Mouse (Mus musculus) hindbrain, embryonic 13.5 days (tissue): ENCODE data around the gene Fmo3. TPM values are rescaled to one million over a fixed set of nuclear protein-coding genes. Genes with fewer than 3 reads are reported as not detected.

Source experiments
- ATAC-seq: fragments of 200-750 bp; cut with Nextera tagmentation; 2 replicates; pipeline ENCODE4 v1.8.0; 2017; ENCODE audit warnings: moderate TSS enrichment; ENCODE audit not compliant: low FRiP score
- H3K27ac ChIP-seq: fragments of 300-500 bp; sonication (generic); 2 replicates; pipeline ENCODE4 v1.5.1; 2015; ENCODE audit warnings: inconsistent platforms, mild to moderate bottlenecking, moderate library complexity
- H3K27me3 ChIP-seq: fragments of 300-500 bp; sonication (generic); 2 replicates; pipeline ENCODE4 v1.6.1; 2015; ENCODE audit warnings: mild to moderate bottlenecking, inconsistent platforms
- H3K36me3 ChIP-seq: fragments of 300-500 bp; sonication (generic); 2 replicates; pipeline ENCODE4 v1.6.1; 2015; ENCODE audit warnings: mild to moderate bottlenecking, inconsistent platforms
- H3K4me1 ChIP-seq: fragments of 300-500 bp; sonication (generic); replicated peaks from 2 replicates; pipeline ENCODE4 v1.6.1; 2015; ENCODE audit warnings: inconsistent platforms
- H3K4me2 ChIP-seq: fragments of 300-500 bp; sonication (generic); 2 replicates; pipeline ENCODE4 v1.6.1; 2015; ENCODE audit warnings: inconsistent platforms, mild to moderate bottlenecking, moderate library complexity
- H3K4me3 ChIP-seq: fragments of 300-500 bp; sonication (generic); 2 replicates; pipeline ENCODE4 v1.5.1; 2015; ENCODE audit warnings: mild to moderate bottlenecking, inconsistent platforms
- H3K9ac ChIP-seq: fragments of 300-500 bp; sonication (generic); 2 replicates; pipeline ENCODE4 v1.6.1; 2015; ENCODE audit warnings: mild to moderate bottlenecking, inconsistent platforms
- H3K9me3 ChIP-seq: fragments of 300-500 bp; sonication (generic); 2 replicates; pipeline ENCODE4 v1.6.1; 2016; ENCODE audit warnings: inconsistent platforms
- WGBS: fragments of 180-500 bp; shearing (Covaris S2); methylation state at CpG from one replicate; pipeline ENCODE4 v1.1.7; 2015; 5-methylcytosine and 5-hydroxymethylcytosine counted together
- polyA plus RNA-seq: library from polyadenylated mRNA; unstranded; fragments of >200 nt; fragmentation: Nextera tagmentation; extraction: Ambion mirVana; gene quantifications from 2 replicates; pipeline ENCODE4 v1.2.1, GENCODE M21; 2015

Fmo3 gene
- polyA plus RNA-seq, 1 experiment from 2014 or later: not detected

- ATAC-seq: no peak
- H3K4me3 ChIP-seq: no peak overlapping the region
- H3K9ac ChIP-seq: no peak overlapping the region
- H3K27me3 ChIP-seq: no peaks in the 10 kb centered on the region
- H3K4me1 ChIP-seq: no peaks in the 10 kb centered on the region
- no peak overlapping the region for H3K27ac ChIP-seq
- H3K9me3 ChIP-seq: no peaks in the 10 kb centered on the region
- no peak overlapping the region for H3K4me2 ChIP-seq
- no peaks in the 10 kb centered on the region for H3K36me3 ChIP-seq
- 79% methylated on average over 8 of the region's 8 CpGs for WGBS
These were observed 67.7 kb downstream of the Fmo3 start for GRCm38 (mm10) chr1:162916661-162917060.

GRCm38 (mm10) chr1:162914932-162915556, 69.3 kb downstream of the Fmo3 start:
- no peak overlapping the region for H3K27ac ChIP-seq
- H3K9ac ChIP-seq: no peak overlapping the region
- no peak overlapping the region for H3K4me3 ChIP-seq
- WGBS: 92% methylated on average over 4 of the region's 4 CpGs
- H3K27me3 ChIP-seq: no peaks in the 10 kb centered on the region
- ATAC-seq: no peak
- no peaks in the 10 kb centered on the region for H3K4me1 ChIP-seq
- H3K4me2 ChIP-seq: no peak overlapping the region
- H3K9me3 ChIP-seq: no peaks in the 10 kb centered on the region
- H3K36me3 ChIP-seq: no peaks in the 10 kb centered on the region

GRCm38 (mm10) chr1:162912085-162912484, 72.2 kb downstream of the Fmo3 start:
- no peak overlapping the region for H3K9ac ChIP-seq
- no peaks in the 10 kb centered on the region for H3K4me1 ChIP-seq
- no peak overlapping the region for H3K4me3 ChIP-seq
- no peaks in the 10 kb centered on the region for H3K36me3 ChIP-seq
- no peak for ATAC-seq
- no peak overlapping the region for H3K4me2 ChIP-seq
- H3K27me3 ChIP-seq: no peaks in the 10 kb centered on the region
- no peak overlapping the region for H3K27ac ChIP-seq
- no peaks in the 10 kb centered on the region for H3K9me3 ChIP-seq

Other genes with a start within 250 kb of the Fmo3 start
- 165 and 170 TPM in 2 replicates for gene Prrc2c, start 244.0 kb downstream of the Fmo3 start, polyA plus RNA-seq
- gene Fmo4, start 170.6 kb downstream of the Fmo3 start, polyA plus RNA-seq: 0.38 and 0.62 TPM in 2 replicates
- 22.3 and 24.8 TPM in 2 replicates for gene Fmo1, start 117.9 kb downstream of the Fmo3 start, polyA plus RNA-seq
- gene Fmo2, start 85.8 kb downstream of the Fmo3 start, polyA plus RNA-seq: 0.40 and 0.42 TPM in 2 replicates
- not detected in 2 replicates for gene Fmo6, start 47.0 kb downstream of the Fmo3 start, polyA plus RNA-seq
- gene Mroh9, start 101.1 kb upstream of the Fmo3 start, polyA plus RNA-seq: not detected in 2 replicates